Mouse (Mus musculus): Measurements from ENCODE around the gene Rplp2.

Gene Rplp2

DNA sequence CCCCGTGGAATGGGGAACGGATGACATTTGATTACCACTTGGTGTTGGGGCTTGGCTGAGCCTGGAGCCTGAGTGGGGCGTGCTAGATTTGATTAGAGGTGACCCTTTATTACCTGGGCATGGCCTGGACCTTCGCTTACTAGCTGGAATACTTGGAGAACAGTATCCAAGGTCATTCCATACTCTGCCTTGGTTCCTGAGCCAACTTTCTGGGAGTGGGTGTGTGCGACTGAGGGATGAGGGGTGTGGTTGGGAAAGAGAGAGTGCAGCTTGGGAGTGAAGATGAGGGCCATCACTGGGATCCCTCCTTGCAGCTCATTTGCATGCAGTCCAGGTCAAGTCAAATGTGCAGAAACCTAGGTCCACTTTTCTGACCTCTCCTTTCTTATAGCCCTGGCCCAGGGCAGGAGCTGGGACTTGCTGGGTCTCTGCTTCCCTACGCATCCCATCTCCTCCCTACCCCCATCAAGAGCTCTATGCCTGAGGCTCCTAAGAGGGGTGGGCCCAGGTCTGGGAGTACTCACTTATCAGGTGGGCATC, 36.0 kb downstream of the Rplp2 start:
- DNase-seq (ENCODE audit: low spot score): no peak

DNA sequence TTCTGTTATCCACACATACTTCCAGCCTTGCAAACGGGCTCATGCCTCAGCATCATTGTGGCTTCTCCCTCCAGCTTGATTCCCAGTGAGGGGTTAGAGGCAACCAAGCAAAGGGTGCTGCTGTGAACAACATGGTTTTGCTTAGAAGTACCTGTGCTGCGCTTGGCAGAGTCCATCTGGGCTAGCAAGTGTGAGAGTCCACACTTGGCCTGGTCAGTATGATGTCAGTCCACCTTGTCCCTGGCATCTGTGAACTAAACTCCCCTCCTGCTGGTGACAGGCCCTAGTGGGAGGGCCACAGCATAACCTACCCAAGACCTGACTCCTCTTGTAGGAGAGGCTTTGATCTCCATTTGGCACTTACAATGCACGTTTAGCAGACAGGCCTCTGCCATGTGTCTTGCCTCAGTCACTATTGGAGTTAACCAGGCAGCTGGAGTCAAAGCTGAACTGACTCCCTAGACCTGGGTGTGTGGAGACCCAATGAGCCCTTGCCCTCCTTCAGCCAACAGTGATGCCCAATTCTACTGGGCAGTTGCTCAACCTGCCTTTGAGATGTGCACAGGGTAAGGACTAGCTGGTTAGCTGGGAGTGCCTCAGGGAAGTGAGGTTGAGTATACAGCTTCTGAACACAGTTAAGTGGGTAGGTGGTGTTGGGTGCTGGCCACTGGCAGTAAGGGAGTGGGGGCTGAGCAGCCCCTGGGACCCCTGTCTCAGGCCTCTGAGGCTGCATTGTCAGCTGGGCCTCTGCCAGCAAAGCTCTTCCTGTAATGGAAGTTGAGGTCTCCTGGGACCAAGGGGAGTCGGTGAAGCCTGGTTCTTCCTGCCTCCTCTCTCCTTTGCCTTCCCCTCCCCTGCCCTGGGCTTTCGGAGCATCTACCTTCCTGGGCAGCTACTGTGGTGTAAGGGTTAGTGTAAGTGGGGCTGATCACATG, 37.3 kb downstream of the Rplp2 start:
- no peak for DNase-seq (ENCODE audit: low spot score)

DNA sequence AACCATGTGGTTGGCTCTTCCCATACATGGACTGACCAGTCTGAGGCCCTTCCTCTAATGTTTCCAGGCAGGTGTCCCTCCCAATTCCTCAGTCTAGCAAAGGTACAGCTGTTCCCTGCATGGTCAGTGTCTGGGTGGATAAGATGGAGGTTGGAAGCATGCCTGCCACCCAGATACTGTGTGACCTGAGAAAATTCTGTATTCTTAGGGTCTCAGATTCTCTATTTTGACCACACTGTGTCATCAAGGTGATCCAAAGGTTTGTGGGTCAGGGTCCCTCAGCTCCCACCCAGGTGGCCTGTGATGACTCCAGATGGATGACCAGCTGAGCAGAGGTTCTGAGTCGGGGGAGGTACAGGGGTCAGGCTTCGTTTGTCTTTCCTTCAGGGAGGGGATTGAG, 38.0 kb downstream of the Rplp2 start:
- DNase-seq (ENCODE audit: low spot score): no peak

DNA sequence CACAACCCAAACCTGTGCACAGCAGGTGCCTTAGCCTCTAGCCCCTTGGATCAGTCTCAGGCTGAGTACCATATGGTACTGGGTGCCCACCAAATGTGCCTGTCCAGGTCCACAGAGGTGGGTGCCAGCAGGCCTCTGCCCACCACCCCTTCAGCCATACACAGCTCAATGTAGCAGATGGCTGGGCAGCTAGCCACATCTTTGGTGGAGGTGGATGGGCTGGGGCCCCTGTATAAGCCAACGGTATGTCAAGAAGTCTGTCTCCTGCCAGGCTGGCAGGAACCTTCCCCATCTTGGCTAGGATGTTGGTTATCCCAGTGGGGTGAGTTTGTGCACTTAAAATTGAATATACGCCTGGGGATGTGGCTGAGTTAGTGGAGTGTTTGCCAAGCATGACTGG, 38.4 kb downstream of the Rplp2 start:
- no peak for DNase-seq (ENCODE audit: low spot score)

DNA sequence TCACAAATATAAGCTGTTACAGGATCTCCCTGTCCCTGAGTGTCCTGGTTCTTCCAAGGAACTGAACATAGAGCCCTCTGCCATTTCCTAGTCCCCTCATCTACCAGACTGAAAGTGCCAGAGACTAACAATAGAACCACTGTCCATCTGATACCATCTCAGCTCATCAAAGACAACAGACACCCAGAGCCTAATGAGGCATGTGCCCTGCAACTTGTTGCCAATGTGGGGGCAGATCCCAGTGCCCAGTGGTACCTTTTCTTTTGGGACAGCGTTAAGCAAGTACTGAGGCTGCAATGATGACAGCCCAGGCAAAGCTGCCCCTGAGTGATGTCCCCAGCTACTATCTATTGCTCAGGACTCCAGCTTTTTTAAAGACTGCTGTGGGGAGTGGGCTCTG, 39.1 kb downstream of the Rplp2 start:
- no peak for DNase-seq (ENCODE audit: low spot score)

DNA sequence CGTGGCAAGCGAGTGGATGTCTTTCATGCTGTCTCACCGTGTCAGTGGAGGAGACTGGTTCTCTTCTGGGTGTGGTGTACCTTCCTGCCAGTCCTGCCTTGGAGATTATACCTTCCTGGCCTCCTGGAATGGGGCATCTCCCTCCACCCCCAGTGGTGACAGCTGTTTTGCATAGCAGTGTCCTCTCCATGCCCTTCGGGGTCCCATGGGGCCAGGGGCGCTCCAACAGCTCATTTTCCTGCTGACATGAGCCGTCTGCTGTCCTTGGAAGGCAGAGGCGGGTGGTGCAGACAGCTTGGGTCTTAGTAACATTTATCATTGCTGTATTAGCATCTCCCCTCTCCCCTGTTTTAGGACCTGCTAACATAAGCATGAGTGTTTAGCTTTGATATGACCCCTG, 40.0 kb downstream of the Rplp2 start:
- no peak for DNase-seq (ENCODE audit: low spot score)

DNA sequence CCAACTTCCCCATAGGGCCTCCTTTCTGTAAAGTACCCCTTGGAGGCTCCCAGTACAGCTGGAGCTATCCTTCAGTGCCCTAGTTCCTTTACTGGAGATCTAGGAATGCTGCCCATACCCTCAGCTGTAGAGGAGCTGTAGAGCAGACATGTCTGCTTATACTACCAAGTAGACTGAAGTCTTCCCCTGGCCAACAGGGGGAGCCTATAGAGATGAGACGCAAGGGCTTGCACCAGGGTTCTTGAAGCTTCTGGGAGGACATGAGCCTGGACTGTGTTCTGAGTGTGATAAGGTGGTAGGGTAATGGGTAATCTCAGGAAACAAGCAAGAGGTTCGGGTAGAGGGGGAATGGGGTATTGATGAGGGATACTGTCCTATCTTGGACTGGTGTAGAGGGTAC, 44.0 kb downstream of the Rplp2 start:
- no peak for DNase-seq (ENCODE audit: low spot score)

DNA sequence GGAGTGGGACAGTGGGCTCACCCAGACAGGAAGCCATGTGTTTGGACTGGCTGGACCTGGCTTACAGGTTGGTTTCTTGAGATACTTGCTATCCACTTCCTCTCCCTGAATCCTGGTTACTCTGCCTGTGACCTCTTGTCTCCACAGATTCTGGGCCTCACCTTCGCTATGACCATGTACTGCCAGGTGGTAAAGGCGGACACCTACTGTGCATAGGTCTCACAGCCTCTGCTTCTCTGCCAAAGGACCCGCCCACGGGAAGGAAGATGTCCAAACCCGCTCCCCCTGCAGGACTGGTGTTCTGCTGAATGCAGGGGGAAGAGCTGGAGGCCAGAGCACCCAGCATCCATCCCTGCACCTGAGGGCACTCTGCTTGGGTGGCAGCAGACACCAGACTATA, 45.6 kb downstream of the Rplp2 start:
- DNase-seq (ENCODE audit: low spot score): no peak

DNA sequence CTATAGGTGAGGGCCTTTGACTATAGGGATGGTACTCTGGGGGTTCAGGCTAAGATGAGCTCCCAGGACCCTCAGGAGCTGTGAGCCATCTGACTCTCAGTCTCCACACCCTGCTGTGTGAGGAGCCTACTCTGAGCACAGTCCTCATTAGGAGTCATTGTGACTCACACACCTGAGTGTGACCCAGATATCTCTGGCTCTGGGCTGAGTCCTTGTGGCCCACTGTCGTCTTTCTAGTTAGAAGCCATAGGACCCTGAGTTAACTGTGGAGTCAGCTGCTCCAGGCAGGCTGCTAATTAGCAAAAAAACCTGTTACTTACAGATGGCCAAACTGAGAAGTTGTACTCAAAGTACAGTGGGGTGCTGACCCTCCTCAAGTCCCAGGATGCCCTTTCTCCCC, 46.6 kb downstream of the Rplp2 start:
- DNase-seq (ENCODE audit: low spot score): no peak

DNA sequence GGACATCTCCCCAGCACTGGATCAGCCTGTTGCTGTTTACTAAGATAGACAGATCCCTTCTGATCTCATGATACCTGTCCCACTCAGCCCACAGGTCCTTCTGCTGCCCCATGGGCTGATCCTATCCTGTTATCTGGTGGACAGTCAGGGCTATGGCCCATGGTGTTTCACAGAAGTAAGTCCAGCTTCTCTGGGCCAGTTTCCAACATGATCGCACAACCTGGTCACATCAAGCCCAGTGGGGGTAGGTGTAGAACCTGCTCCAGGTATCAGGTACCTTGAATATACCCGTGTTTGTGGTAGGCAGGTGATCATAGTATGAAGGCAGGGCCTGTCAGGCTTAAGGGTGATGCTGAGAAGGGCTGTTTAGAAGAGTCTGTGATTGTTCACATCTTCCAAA, 48.2 kb downstream of the Rplp2 start:
- DNase-seq (ENCODE audit: low spot score): no peak

DNA sequence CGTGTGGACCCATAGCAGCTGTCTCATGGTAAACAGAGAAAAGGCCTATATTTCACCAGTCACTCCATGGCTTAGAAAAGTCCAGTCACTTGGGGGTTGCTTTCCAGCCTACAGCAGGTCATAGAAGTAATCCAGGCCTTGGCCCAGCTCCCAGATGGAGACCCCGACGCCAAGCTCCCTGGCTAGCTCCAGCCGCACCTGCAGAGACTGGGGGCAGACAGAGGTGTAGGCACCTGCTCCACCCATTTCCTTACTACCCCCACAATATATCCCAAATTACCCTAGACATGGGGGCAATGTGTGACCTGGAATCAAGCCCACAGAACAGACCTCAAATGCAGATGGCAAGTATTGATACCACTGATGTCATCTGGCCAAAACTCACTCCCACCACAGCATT, 48.8 kb downstream of the Rplp2 start:
- DNase-seq (ENCODE audit: low spot score): no peak

DNA sequence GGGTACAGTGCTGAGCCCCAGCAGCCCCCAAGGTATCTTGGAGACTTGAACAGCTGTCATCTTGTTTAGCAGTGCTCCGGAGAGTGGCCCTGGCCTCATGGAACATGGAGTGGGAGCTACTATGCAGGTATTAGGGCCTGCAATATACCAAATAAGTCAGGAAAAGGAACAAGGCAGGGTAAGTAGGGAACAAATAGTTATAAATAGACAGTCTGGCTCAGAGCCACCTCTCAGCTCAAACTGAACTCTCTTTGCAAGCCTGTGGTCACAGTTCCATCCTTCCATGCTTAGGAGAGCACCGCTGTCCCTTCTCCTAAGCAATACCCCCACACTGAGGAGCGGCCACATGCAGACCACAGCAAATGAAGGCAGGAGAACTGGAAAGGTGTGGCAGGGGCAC, 50.4 kb downstream of the Rplp2 start:
- DNase-seq (ENCODE audit: low spot score): no peak

All from layer of hippocampus, adult 11-12 months (tissue).